Mouse (Mus musculus) limb, embryonic 13.5 days (tissue): ENCODE results near the gene Rap1gap2. TPM values are rescaled to one million over a fixed set of nuclear protein-coding genes. Genes with fewer than 3 reads are reported as not detected.
A peak's percentile ranks its signal among the peaks of the same experiment; 100 is the strongest.

Source experiments
- ATAC-seq: fragments of 200-750 bp; cut with Nextera tagmentation; 2 replicates; pipeline ENCODE4 v1.8.0; 2017; ENCODE audit warnings: low read depth, moderate number of reproducible peaks, moderate TSS enrichment; ENCODE audit not compliant: low FRiP score
- H3K27ac ChIP-seq: fragments of 300-500 bp; sonication (generic); 2 replicates; pipeline ENCODE4 v1.5.1; 2015; ENCODE audit warnings: inconsistent platforms, mild to moderate bottlenecking, moderate library complexity
- H3K27me3 ChIP-seq: fragments of 300-500 bp; sonication (generic); 2 replicates; pipeline ENCODE4 v1.6.1; 2015; ENCODE audit warnings: mild to moderate bottlenecking, inconsistent platforms
- H3K36me3 ChIP-seq: fragments of 300-500 bp; sonication (generic); 2 replicates; pipeline ENCODE4 v1.6.1; 2015; ENCODE audit warnings: inconsistent platforms, mild to moderate bottlenecking, moderate library complexity
- H3K4me1 ChIP-seq: fragments of 300-500 bp; sonication (generic); 2 replicates; pipeline ENCODE4 v1.6.1; 2015; ENCODE audit warnings: inconsistent platforms
- H3K4me2 ChIP-seq: fragments of 300-500 bp; sonication (generic); replicated peaks from 2 replicates; pipeline ENCODE4 v1.6.1; 2015; ENCODE audit warnings: inconsistent platforms, mild to moderate bottlenecking, moderate library complexity
- H3K4me3 ChIP-seq: fragments of 300-500 bp; sonication (generic); 2 replicates; pipeline ENCODE4 v1.5.1; 2015; ENCODE audit warnings: moderate library complexity, mild to moderate bottlenecking, inconsistent platforms
- H3K9ac ChIP-seq: fragments of 300-500 bp; sonication (generic); 2 replicates; pipeline ENCODE4 v1.6.1; 2015; ENCODE audit warnings: mild to moderate bottlenecking, inconsistent platforms
- H3K9me3 ChIP-seq: fragments of 300-500 bp; sonication (generic); 2 replicates; pipeline ENCODE4 v1.6.1; 2016; ENCODE audit warnings: inconsistent platforms
- WGBS: fragments of 180-500 bp; shearing (Covaris S2); methylation state at CpG from one replicate; pipeline ENCODE4 v1.1.7; 2015; 5-methylcytosine and 5-hydroxymethylcytosine counted together
- polyA plus RNA-seq: library from polyadenylated mRNA; unstranded; fragments of >200 nt; fragmentation: Nextera tagmentation; extraction: Ambion mirVana; gene quantifications from 2 replicates; pipeline ENCODE4 v1.2.1, GENCODE M21; 2015

Rap1gap2 gene
- 1.0 and 1.2 TPM in 2 replicates for polyA plus RNA-seq

GRCm38 (mm10) chr11:74610545-74611176 lies at the start of gene Rap1gap2:
TSS of gene Rap1gap2 (minus strand) at chr11:74610915.
- peaks cover 78% of the 10 kb centered on the region for H3K27me3 ChIP-seq
- H3K4me2 ChIP-seq, result peak within 1 kb of the TSS; percentile 64
- peaks cover 8% of the 10 kb centered on the region; the same call in 1 of the 2 replicates for H3K4me1 ChIP-seq
- no peak within 1 kb of the TSS for H3K27ac ChIP-seq
- ATAC-seq, result no peak
- no peaks in the 10 kb centered on the region for H3K9me3 ChIP-seq
- no peak within 1 kb of the TSS; the same call in 1 of the 2 replicates for H3K9ac ChIP-seq
- WGBS, result 2% methylated on average over 50 of the region's 50 CpGs
- H3K36me3 ChIP-seq, result no peaks in the 10 kb centered on the region
- peak within 1 kb of the TSS; percentile 37 for H3K4me3 ChIP-seq

- Histone ChIP-seq H3K27me3 (no peaks in the 10 kb centered on the region), H3K9ac (no peak overlapping the region), H3K27ac (no peak overlapping the region), H3K4me1 (no peaks in the 10 kb centered on the region), H3K4me3 (no peak overlapping the region), H3K36me3 (peaks cover 90% of the 10 kb centered on the region), H3K4me2 (no peak overlapping the region), H3K9me3 (0 out of 2 replicates have a peak, but pooled peaks cover 5% of the 10 kb centered on the region)
- no peak for ATAC-seq
- 96% methylated on average over 13 of the region's 13 CpGs for WGBS
Observed at GRCm38 (mm10) chr11:74660336-74660735, 49.6 kb upstream of the Rap1gap2 start.

- 88% methylated on average over 3 of the region's 3 CpGs for WGBS
- H3K4me2 ChIP-seq, result no peak overlapping the region
- H3K27me3 ChIP-seq, result no peaks in the 10 kb centered on the region
- ATAC-seq, result no peak
- H3K36me3 ChIP-seq, result peaks cover 46% of the 10 kb centered on the region
- no peak overlapping the region for H3K4me3 ChIP-seq
- H3K27ac ChIP-seq, result no peak overlapping the region
- H3K9me3 ChIP-seq, result 0 out of 2 replicates have a peak, but pooled peaks cover 5% of the 10 kb centered on the region
- H3K9ac ChIP-seq, result no peak overlapping the region
- peaks cover 26% of the 10 kb centered on the region for H3K4me1 ChIP-seq
Observed at GRCm38 (mm10) chr11:74655941-74656340, 45.2 kb upstream of the Rap1gap2 start.

GRCm38 (mm10) chr11:74653385-74653784 lies 42.7 kb upstream of the Rap1gap2 start:
- 0 out of 2 replicates have a peak overlapping the region, but pooled peaks have one; percentile 19 for H3K9ac ChIP-seq
- ATAC-seq, result no peak
- no peak overlapping the region for H3K4me2 ChIP-seq
- peaks cover 38% of the 10 kb centered on the region for H3K4me1 ChIP-seq
- WGBS, result 39% methylated on average over 6 of the region's 6 CpGs
- no peak overlapping the region for H3K27ac ChIP-seq
- H3K27me3 ChIP-seq, result no peaks in the 10 kb centered on the region
- H3K9me3 ChIP-seq, result 0 out of 2 replicates have a peak, but pooled peaks cover 5% of the 10 kb centered on the region
- H3K4me3 ChIP-seq, result no peak overlapping the region
- peaks cover 21% of the 10 kb centered on the region for H3K36me3 ChIP-seq

GRCm38 (mm10) chr11:74652791-74653191 lies 42.1 kb upstream of the Rap1gap2 start:
- Histone ChIP-seq H3K4me2 (no peak overlapping the region), H3K9ac (peak overlapping the region; percentile 36; the same call in 1 of the 2 replicates), H3K9me3 (0 out of 2 replicates have a peak, but pooled peaks cover 2% of the 10 kb centered on the region), H3K4me1 (peaks cover 38% of the 10 kb centered on the region), H3K27me3 (no peaks in the 10 kb centered on the region), H3K36me3 (peaks cover 15% of the 10 kb centered on the region), H3K27ac (no peak overlapping the region), H3K4me3 (no peak overlapping the region)
- 88% methylated on average over 4 of the region's 4 CpGs for WGBS
- no peak for ATAC-seq

- Histone ChIP-seq H3K4me3 (peak overlapping the region; percentile 95), H3K4me1 (peaks cover 38% of the 10 kb centered on the region), H3K4me2 (peak overlapping the region; percentile 91), H3K36me3 (no peaks in the 10 kb centered on the region), H3K9me3 (no peaks in the 10 kb centered on the region), H3K27me3 (no peaks in the 10 kb centered on the region), H3K9ac (peak overlapping the region; percentile 94), H3K27ac (peak overlapping the region; percentile 39; the same call in 1 of the 2 replicates)
- WGBS, result 60% methylated on average over 4 of the region's 4 CpGs
- ATAC-seq, result no peak
Observed at GRCm38 (mm10) chr11:74650576-74651100, 39.9 kb upstream of the Rap1gap2 start.

- Histone ChIP-seq H3K4me3 (peak overlapping the region; percentile 95), H3K9me3 (no peaks in the 10 kb centered on the region), H3K9ac (peak overlapping the region; percentile 94), H3K36me3 (no peaks in the 10 kb centered on the region), H3K27ac (peak overlapping the region; percentile 39; the same call in 1 of the 2 replicates), H3K4me2 (peak overlapping the region; percentile 91), H3K4me1 (peaks cover 38% of the 10 kb centered on the region), H3K27me3 (no peaks in the 10 kb centered on the region)
- peak; percentile 55 for ATAC-seq
- 2% methylated on average over 48 of the region's 53 CpGs for WGBS
Observed at GRCm38 (mm10) chr11:74649647-74650551, 39.2 kb upstream of the Rap1gap2 start.

GRCm38 (mm10) chr11:74649095-74649646 lies 38.5 kb upstream of the Rap1gap2 start, which contains the start of gene Cluh:
TSS of gene Cluh (plus strand) at chr11:74649495.
- peak; percentile 92 for ATAC-seq
- Histone ChIP-seq H3K4me1 (peaks cover 38% of the 10 kb centered on the region), H3K36me3 (no peaks in the 10 kb centered on the region), H3K9ac (peak within 1 kb of the TSS; percentile 94), H3K27me3 (no peaks in the 10 kb centered on the region), H3K4me2 (peak within 1 kb of the TSS; percentile 91), H3K9me3 (no peaks in the 10 kb centered on the region), H3K4me3 (peak within 1 kb of the TSS; percentile 95), H3K27ac (peak within 1 kb of the TSS; percentile 39; the same call in 1 of the 2 replicates)
- under 1% methylated on average over 55 of the region's 58 CpGs for WGBS

- Histone ChIP-seq H3K9ac (peak overlapping the region; percentile 94), H3K36me3 (no peaks in the 10 kb centered on the region), H3K9me3 (no peaks in the 10 kb centered on the region), H3K27me3 (no peaks in the 10 kb centered on the region), H3K4me2 (peak overlapping the region; percentile 91), H3K27ac (no peak overlapping the region), H3K4me3 (peak overlapping the region; percentile 95), H3K4me1 (peaks cover 37% of the 10 kb centered on the region)
- WGBS, result 6% methylated on average over 1 of the region's 1 CpGs
- 0 out of 2 replicates have a peak, but pooled peaks have one; percentile 2 for ATAC-seq
Observed at GRCm38 (mm10) chr11:74648676-74649075, 38.0 kb upstream of the Rap1gap2 start.

- Histone ChIP-seq H3K36me3 (no peaks in the 10 kb centered on the region), H3K9ac (no peak overlapping the region), H3K4me3 (no peak overlapping the region), H3K27ac (no peak overlapping the region), H3K4me2 (no peak overlapping the region), H3K4me1 (peaks cover 30% of the 10 kb centered on the region), H3K9me3 (no peaks in the 10 kb centered on the region), H3K27me3 (no peaks in the 10 kb centered on the region)
- 87% methylated on average over 1 of the region's 1 CpGs for WGBS
- ATAC-seq, result no peak
Observed at GRCm38 (mm10) chr11:74647966-74648365, 37.3 kb upstream of the Rap1gap2 start.

- Histone ChIP-seq H3K27me3 (peaks cover 22% of the 10 kb centered on the region), H3K4me1 (peaks cover 16% of the 10 kb centered on the region), H3K9me3 (no peaks in the 10 kb centered on the region), H3K4me3 (no peak overlapping the region), H3K27ac (no peak overlapping the region), H3K4me2 (no peak overlapping the region), H3K36me3 (no peaks in the 10 kb centered on the region), H3K9ac (no peak overlapping the region)
- no peak for ATAC-seq
- WGBS, result 67% methylated on average over 1 of the region's 1 CpGs
Observed at GRCm38 (mm10) chr11:74639628-74640027, 28.9 kb upstream of the Rap1gap2 start.
